Mouse (Mus musculus) small intestine, adult 2 months (tissue): Measurements from ENCODE around the gene Reep3. TPM values are rescaled to one million over a fixed set of nuclear protein-coding genes. Genes with fewer than 3 reads are reported as not detected.
"Not testable (repeated sequence)": the region's sequence is repeated elsewhere in the genome, so short reads cannot be mapped to it uniquely, and the experiment has no call there.

ENCODE experiments used
- H3K27ac ChIP-seq: fragments of 200-500 bp; 2 replicates; pipeline ENCODE4 v1.5.1; 2012; ENCODE audit warnings: low read depth, low read length, control low read depth, inconsistent platforms; ENCODE audit not compliant: insufficient read depth
- H3K27me3 ChIP-seq: fragments of 200-500 bp; 2 replicates; pipeline ENCODE4 v1.6.1; 2012; ENCODE audit warnings: mild to moderate bottlenecking, moderate library complexity, low read length, inconsistent platforms; ENCODE audit not compliant: control insufficient read depth, insufficient read depth
- H3K36me3 ChIP-seq: fragments of 200-500 bp; 2 replicates; pipeline ENCODE4 v1.6.1; 2012; ENCODE audit warnings: mild to moderate bottlenecking, low read length, control low read depth, inconsistent platforms; ENCODE audit not compliant: control insufficient read depth, insufficient read depth
- H3K4me1 ChIP-seq: fragments of 200-500 bp; 2 replicates; pipeline ENCODE4 v1.6.1; 2012; ENCODE audit warnings: low read length, inconsistent platforms, mixed read lengths; ENCODE audit not compliant: control insufficient read depth, insufficient read depth, insufficient read length
- H3K4me3 ChIP-seq: fragments of 200-500 bp; 2 replicates; pipeline ENCODE4 v1.5.1; 2012; ENCODE audit warnings: low read depth, mild to moderate bottlenecking, control low read depth, inconsistent platforms, low read length, moderate library complexity
- CTCF ChIP-seq: fragments of 200-500 bp; IDR thresholded peaks from 2 replicates; pipeline ENCODE4 v1.5.1; 2012; ENCODE audit warnings: low read depth, mild to moderate bottlenecking, control low read depth, inconsistent platforms, low read length, moderate library complexity, mixed read lengths; ENCODE audit not compliant: insufficient replicate concordance, insufficient read length; ENCODE audit errors: extremely low read depth
- POLR2A ChIP-seq: fragments of 200-500 bp; IDR thresholded peaks from 2 replicates; pipeline ENCODE4 v1.6.1; 2012; ENCODE audit warnings: low read depth, mild to moderate bottlenecking, control low read depth, inconsistent platforms, low read length, moderate library complexity
- WGBS: fragments of 180-500 bp; shearing (Covaris S2); methylation state at CpG from one replicate; pipeline ENCODE4 v1.1.7; 2018; 5-methylcytosine and 5-hydroxymethylcytosine counted together
- polyA plus RNA-seq: library from polyadenylated mRNA; depleted of rRNA; stranded (reverse); fragments of >200 nt; gene quantifications from 2 replicates; pipeline ENCODE4 v1.2.3, GENCODE M21; 2012

The Reep3 gene
- polyA plus RNA-seq, 1 experiment, result 16.4 TPM

GRCm38 (mm10) chr10:67003009-67003742 lies 93.6 kb downstream of the Reep3 start:
- WGBS, result 2% methylated on average over 25 of the region's 25 CpGs
- H3K36me3 ChIP-seq, result no peaks in the 10 kb centered on the region
- no peaks in the 10 kb centered on the region for H3K27me3 ChIP-seq
- H3K27ac ChIP-seq, result peak overlapping the region; percentile 82
- peaks cover 7% of the 10 kb centered on the region for H3K4me1 ChIP-seq
- TF ChIP-seq CTCF, result no peak
- no peak for TF ChIP-seq POLR2A
- H3K4me3 ChIP-seq, result peak overlapping the region; percentile 55

GRCm38 (mm10) chr10:67002207-67003008 lies 94.3 kb downstream of the Reep3 start:
- TF ChIP-seq POLR2A, result no peak
- no peaks in the 10 kb centered on the region for H3K36me3 ChIP-seq
- H3K4me1 ChIP-seq, result peaks cover 7% of the 10 kb centered on the region
- H3K27ac ChIP-seq, result peak overlapping the region; percentile 82; the same call in 1 of the 2 replicates
- no peaks in the 10 kb centered on the region for H3K27me3 ChIP-seq
- 19% methylated on average over 30 of the region's 30 CpGs for WGBS
- peak overlapping the region; percentile 54 for H3K4me3 ChIP-seq

- H3K27me3 ChIP-seq, H3K27ac ChIP-seq, H3K4me1 ChIP-seq, H3K36me3 ChIP-seq, H3K4me3 ChIP-seq: not testable (repeated sequence)
- WGBS, result 95% methylated on average over 13 of the region's 13 CpGs
Observed at GRCm38 (mm10) chr10:67000958-67001615, 95.7 kb downstream of the Reep3 start.

GRCm38 (mm10) chr10:67000136-67000535 lies 96.6 kb downstream of the Reep3 start:
- 88% methylated on average over 5 of the region's 5 CpGs for WGBS
- no peak overlapping the region for H3K4me3 ChIP-seq
- H3K27ac ChIP-seq, result no peak overlapping the region
- peaks cover 7% of the 10 kb centered on the region for H3K4me1 ChIP-seq
- no peaks in the 10 kb centered on the region for H3K27me3 ChIP-seq
- H3K36me3 ChIP-seq, result no peaks in the 10 kb centered on the region
- TF ChIP-seq POLR2A (no peak), CTCF (no peak)

- Histone ChIP-seq H3K4me3 (no peak overlapping the region), H3K27ac (no peak overlapping the region), H3K27me3 (no peaks in the 10 kb centered on the region), H3K4me1 (peaks cover 5% of the 10 kb centered on the region), H3K36me3 (no peaks in the 10 kb centered on the region)
- TF ChIP-seq POLR2A (no peak), CTCF (no peak)
- WGBS, result 91% methylated on average over 7 of the region's 7 CpGs
Observed at GRCm38 (mm10) chr10:66998770-66999169, 98.0 kb downstream of the Reep3 start.

GRCm38 (mm10) chr10:66995181-66995580 lies 101.6 kb downstream of the Reep3 start:
- Histone ChIP-seq H3K36me3 (no peaks in the 10 kb centered on the region), H3K27me3 (no peaks in the 10 kb centered on the region), H3K27ac (no peak overlapping the region), H3K4me3 (no peak overlapping the region), H3K4me1 (no peaks in the 10 kb centered on the region)
- WGBS, result 66% methylated on average over 6 of the region's 6 CpGs
- no peak for TF ChIP-seq CTCF
- no peak for TF ChIP-seq POLR2A

- TF ChIP-seq CTCF (no peak), POLR2A (no peak)
- 58% methylated on average over 5 of the region's 5 CpGs for WGBS
Observed at GRCm38 (mm10) chr10:66994469-66994868, 102.3 kb downstream of the Reep3 start.

More at GRCm38 (mm10) chr10:66994469-66994868, 102.3 kb downstream of the Reep3 start:
- Histone ChIP-seq H3K27ac (no peak overlapping the region), H3K4me1 (no peaks in the 10 kb centered on the region), H3K27me3 (no peaks in the 10 kb centered on the region), H3K4me3 (no peak overlapping the region), H3K36me3 (no peaks in the 10 kb centered on the region)
